ENCODE assay signal across 22 mouse cellular contexts in genomic region chr17:7892676-7893075, GRCm38 (mm10). TPM values are rescaled to one million over a fixed set of nuclear protein-coding genes. Genes with fewer than 3 reads are reported as not detected.
DNase-seq lines count a peak whose midpoint lies in the region; ATAC-seq lines count a peak whose summit lies in the region.
"Had no signal": no experiment of that assay in that cellular context is flagged by ENCODE, and none has a peak within 500 bp of the region (broad histone marks: within the 10 kb centered on the region; RNA-seq: fewer than 3 reads in every experiment).

No protein-coding gene starts in this region.

- no peaks in the 10 kb centered on the region for H3K27me3 ChIP-seq in heart, embryonic 11.5 days (ENCODE audit: control insufficient read depth, insufficient read depth, low read length)
- H3K27me3 ChIP-seq: embryonic facial prominence, embryonic 15.5 days; heart, embryonic 15.5 days; hindbrain, embryonic 13.5 days; liver, embryonic 12.5 days; neural tube, embryonic 13.5 days had no signal

- no peak overlapping the region for H3K4me2 ChIP-seq in heart, embryonic 11.5 days
- H3K4me2 ChIP-seq: embryonic facial prominence, embryonic 15.5 days; heart, embryonic 15.5 days; hindbrain, embryonic 13.5 days; liver, embryonic 12.5 days; neural tube, embryonic 13.5 days had no signal

- 70% methylated on average over 8 of the region's 8 CpGs for WGBS in heart, embryonic 11.5 days (ENCODE audit: insufficient replicate concordance)

- H3K27ac ChIP-seq in heart, embryonic 11.5 days (ENCODE audit: low read depth, low read length), result no peak overlapping the region
- H3K27ac ChIP-seq: embryonic facial prominence, embryonic 15.5 days; heart, embryonic 15.5 days; hindbrain, embryonic 13.5 days; limb, embryonic 10.5 days; liver, embryonic 12.5 days; neural tube, embryonic 13.5 days had no signal

- H3K9ac ChIP-seq in heart, embryonic 11.5 days (ENCODE audit: low read depth, low read length), result no peak overlapping the region
- H3K9ac ChIP-seq: embryonic facial prominence, embryonic 15.5 days; heart, embryonic 15.5 days; hindbrain, embryonic 13.5 days; liver, embryonic 12.5 days; neural tube, embryonic 13.5 days had no signal

- peak; percentile 88 for DNase-seq in heart, adult 11 months
- peak; percentile 77 to 78 for DNase-seq in B cell, adult 2 months
- peak; percentile 56 for DNase-seq in naive thymus-derived CD4-positive, alpha-beta T cell, adult 2 months (ENCODE audit: low read depth)
- no peak for DNase-seq in ovary, adult 18-20 months (ENCODE audit: low spot score)
- no peak for DNase-seq in thymus, postnatal 36 days
- DNase-seq: adrenal gland, adult 2 months; cerebellum, adult 2 months; gastrocnemius, postnatal 36 days; kidney, postnatal 36 days; retina, postnatal 1 day; thymus, postnatal 14 days had no signal

- H3K9me3 ChIP-seq in heart, embryonic 11.5 days (replicated peaks; ENCODE audit: control insufficient read depth, low read length), result no peaks in the 10 kb centered on the region
- H3K9me3 ChIP-seq: embryonic facial prominence, embryonic 15.5 days; heart, embryonic 15.5 days; hindbrain, embryonic 13.5 days; limb, embryonic 10.5 days; liver, embryonic 12.5 days; neural tube, embryonic 13.5 days had no signal

- ATAC-seq in heart, embryonic 11.5 days (replicated peaks; ENCODE audit: insufficient number of reproducible peaks, low FRiP score, low TSS enrichment), result no peak
- peak; percentile 41 to 44; a peak in 3 of 4 replicates for ATAC-seq in hematopoietic stem cell, adult 5-6 weeks (replicated peaks in 1 of 2; ENCODE audit: insufficient read depth in 1 of 2, low FRiP score in 2 of 2, low TSS enrichment in 1 of 2, low read depth in 1 of 2, poor library complexity in 2 of 2, severe bottlenecking in 2 of 2)
- no peak for ATAC-seq in granulocyte monocyte progenitor cell, adult 5-6 weeks (replicated peaks; ENCODE audit: poor library complexity, severe bottlenecking)
- ATAC-seq: intestine, postnatal 0 days; liver, embryonic 12.5 days; midbrain, embryonic 16.5 days had no signal

- no peak overlapping the region for H3K4me3 ChIP-seq in heart, embryonic 11.5 days (ENCODE audit: low read depth, low read length)
- H3K4me3 ChIP-seq: embryonic facial prominence, embryonic 15.5 days; heart, embryonic 15.5 days; hindbrain, embryonic 13.5 days; limb, embryonic 10.5 days; liver, embryonic 12.5 days; neural tube, embryonic 13.5 days had no signal

- H3K36me3 ChIP-seq in heart, embryonic 11.5 days (ENCODE audit: control insufficient read depth, insufficient read depth, low read length), result no peaks in the 10 kb centered on the region
- H3K36me3 ChIP-seq: embryonic facial prominence, embryonic 15.5 days; heart, embryonic 15.5 days; hindbrain, embryonic 13.5 days; limb, embryonic 10.5 days; liver, embryonic 12.5 days; neural tube, embryonic 13.5 days had no signal

- H3K4me1 ChIP-seq in heart, embryonic 11.5 days (ENCODE audit: control insufficient read depth, insufficient read depth, low read length), result no peaks in the 10 kb centered on the region
- H3K4me1 ChIP-seq: embryonic facial prominence, embryonic 15.5 days; heart, embryonic 15.5 days; hindbrain, embryonic 13.5 days; limb, embryonic 10.5 days; liver, embryonic 12.5 days; neural tube, embryonic 13.5 days had no signal

RNA-seq across cellular contexts. Expression of gene Tagap, which starts 33.1 kb away (rescaled TPM):
- 0.09 and 0.24 TPM in 2 replicates for polyA plus RNA-seq in heart, embryonic 11.5 days (2014; fragmentation: Nextera tagmentation; extraction: Ambion mirVana)
- total RNA-seq in hematopoietic stem cell, adult 5-6 weeks (2017), result 11.0 and 12.7 TPM in 2 replicates
- 21.8 and 23.3 TPM in 2 replicates for total RNA-seq in granulocyte monocyte progenitor cell, adult 5-6 weeks (2014; fragmentation: Nextera tagmentation)
- total RNA-seq in granulocyte monocyte progenitor cell, adult 5-6 weeks (2017), result 19.3 and 21.8 TPM in 2 replicates

RNA-seq across cellular contexts. Expression of gene Rsph3a, which starts 52.7 kb away (rescaled TPM):
- polyA plus RNA-seq in heart, embryonic 11.5 days (2014; fragmentation: Nextera tagmentation; extraction: Ambion mirVana), result 51.7 and 60.0 TPM in 2 replicates
- 46.2 and 116 TPM in 2 replicates for total RNA-seq in hematopoietic stem cell, adult 5-6 weeks (2017)
- total RNA-seq in granulocyte monocyte progenitor cell, adult 5-6 weeks (2014; fragmentation: Nextera tagmentation), result 14.5 and 28.2 TPM in 2 replicates
- 61.7 and 125 TPM in 2 replicates for total RNA-seq in granulocyte monocyte progenitor cell, adult 5-6 weeks (2017)

Comparison
In these comparisons a context has a peak if more than half of its experiments do, and no peak if none do; other contexts are left out.
1. DNase-seq: peak in heart, adult 11 months (single experiment), B cell, adult 2 months (2 of 2) and naive thymus-derived CD4-positive, alpha-beta T cell, adult 2 months (single experiment); none in ovary, adult 18-20 months (single experiment) and thymus, postnatal 36 days (0 of 2).
2. ATAC-seq: peak in hematopoietic stem cell, adult 5-6 weeks (2 of 2); none in heart, embryonic 11.5 days (single experiment) and granulocyte monocyte progenitor cell, adult 5-6 weeks (single experiment).